Mouse (Mus musculus): ENCODE data around the gene Vwa2.

The Vwa2 gene

GRCm38 (mm10) chr19:56908472-56909270, 34.6 kb downstream of the Vwa2 start:
- DNase-seq (ENCODE audit: low spot score): peak; percentile 65

GRCm38 (mm10) chr19:56910561-56910960, 36.5 kb downstream of the Vwa2 start:
- DNase-seq (ENCODE audit: low spot score): no peak

DNA sequence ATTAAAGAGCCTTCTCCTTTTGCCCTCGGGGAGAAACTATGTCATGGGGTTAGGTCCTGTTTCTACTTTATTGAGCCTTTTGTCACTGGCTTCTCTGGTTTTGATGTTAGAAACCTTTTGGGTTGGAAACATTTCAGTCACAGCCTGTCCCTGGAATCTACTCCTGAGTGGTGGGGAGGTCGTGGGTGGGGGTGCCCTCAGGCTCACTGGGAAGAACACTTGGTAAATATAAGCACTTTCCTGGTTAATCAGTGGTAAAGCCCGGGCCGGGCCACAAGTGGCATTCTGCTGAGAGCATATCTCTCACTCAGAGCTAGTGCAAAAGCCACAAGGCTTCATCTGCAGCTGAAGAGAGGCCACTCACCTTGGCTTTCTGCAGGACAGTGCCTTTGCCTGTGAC, 39.7 kb downstream of the Vwa2 start:
- no peak for DNase-seq (ENCODE audit: low spot score)

- no peak for DNase-seq (ENCODE audit: low spot score)
These were observed 40.6 kb downstream of the Vwa2 start for GRCm38 (mm10) chr19:56914658-56915057.

DNA sequence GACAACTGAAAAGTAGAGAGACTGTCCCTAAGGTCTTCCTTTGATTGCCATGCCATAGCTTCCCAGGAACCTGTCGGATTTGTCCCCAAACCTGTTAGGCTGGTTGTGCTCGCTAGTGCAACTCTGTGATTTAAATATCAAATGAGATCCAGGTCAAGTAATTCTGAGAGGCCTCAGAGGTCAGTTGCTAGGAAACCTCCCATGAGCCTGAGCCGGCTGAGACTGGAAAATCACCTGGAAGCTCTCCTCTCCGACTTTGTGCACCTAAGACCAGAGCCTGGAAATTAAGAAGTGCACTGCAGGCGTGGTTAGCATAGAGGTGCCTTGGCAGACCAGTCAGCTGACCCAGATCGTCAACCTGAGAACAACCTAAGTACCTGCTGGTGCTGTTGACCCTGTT, 41.0 kb downstream of the Vwa2 start:
- no peak for DNase-seq (ENCODE audit: low spot score)

GRCm38 (mm10) chr19:56919628-56920027, 45.6 kb downstream of the Vwa2 start:
- DNase-seq (ENCODE audit: low spot score): peak; percentile 88

GRCm38 (mm10) chr19:56920232-56920631, 46.2 kb downstream of the Vwa2 start:
- DNase-seq (ENCODE audit: low spot score): no peak

DNA sequence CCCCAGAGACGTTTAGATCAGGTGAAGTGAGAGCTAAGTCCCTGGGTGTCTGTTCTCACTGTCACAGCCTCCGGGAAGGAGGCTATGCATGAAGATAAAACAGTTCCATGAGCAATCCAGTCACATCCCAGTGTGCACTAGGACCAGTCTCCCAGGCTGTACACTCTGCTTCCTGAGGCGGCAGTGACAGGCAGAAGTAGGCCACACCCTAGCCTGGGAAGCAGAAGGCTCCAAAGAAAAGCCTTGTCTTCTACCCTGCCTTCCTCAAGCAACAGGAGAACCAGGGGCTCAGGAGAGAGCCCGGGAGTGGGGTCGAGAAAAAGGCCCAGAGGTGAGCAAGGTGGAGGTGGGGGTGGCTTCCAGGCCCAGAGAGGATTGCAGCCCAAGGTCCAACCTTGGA, 47.7 kb downstream of the Vwa2 start:
- no peak for DNase-seq (ENCODE audit: low spot score)

- peak; percentile 25 for DNase-seq (ENCODE audit: low spot score)
These were observed 55.3 kb downstream of the Vwa2 start for GRCm38 (mm10) chr19:56929392-56929791.

DNA sequence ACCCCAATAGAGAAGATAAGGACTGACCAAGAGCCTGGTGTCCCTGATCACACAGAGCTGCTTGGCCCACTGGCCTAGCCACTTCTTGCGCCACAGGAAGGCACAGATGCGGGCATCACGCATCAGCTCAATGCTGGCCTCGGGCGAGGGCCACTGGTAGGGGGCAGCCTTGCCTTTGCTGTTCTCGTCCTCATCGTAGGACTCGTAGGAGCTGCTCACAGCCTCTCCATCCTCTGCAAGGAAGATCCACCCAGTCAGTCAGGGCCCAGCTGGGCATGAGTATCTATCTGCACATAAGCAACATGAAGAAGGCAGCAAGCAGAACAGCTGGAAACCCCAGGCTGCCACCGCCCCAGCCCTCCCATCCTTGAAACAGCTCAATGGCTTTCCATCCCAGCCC, 56.0 kb downstream of the Vwa2 start:
- DNase-seq (ENCODE audit: low spot score): no peak

DNA sequence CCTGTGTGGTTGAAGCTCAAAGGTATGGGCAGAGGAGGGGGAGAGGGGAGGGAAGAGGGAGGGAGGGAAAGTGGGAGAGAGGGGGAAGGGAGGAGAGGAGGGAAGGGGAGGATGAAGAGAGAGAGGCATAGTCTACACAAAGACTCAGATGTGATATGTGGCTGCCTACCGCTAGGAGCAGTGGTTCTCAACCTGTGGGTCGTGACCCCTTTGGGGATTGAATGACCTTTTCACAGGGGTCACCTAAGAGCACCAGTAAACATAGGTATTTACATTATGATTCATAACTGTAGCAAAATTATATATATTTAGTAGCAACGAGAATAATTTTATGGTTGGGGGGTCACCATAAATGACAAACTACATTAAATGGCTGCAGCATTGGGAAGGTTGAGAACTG, 59.8 kb downstream of the Vwa2 start:
- no peak for DNase-seq (ENCODE audit: low spot score)

GRCm38 (mm10) chr19:56935111-56935510, 61.1 kb downstream of the Vwa2 start:
- DNase-seq (ENCODE audit: low spot score): no peak

- DNase-seq (ENCODE audit: low spot score): no peak
These were observed 61.7 kb downstream of the Vwa2 start for GRCm38 (mm10) chr19:56935777-56936176.

DNA sequence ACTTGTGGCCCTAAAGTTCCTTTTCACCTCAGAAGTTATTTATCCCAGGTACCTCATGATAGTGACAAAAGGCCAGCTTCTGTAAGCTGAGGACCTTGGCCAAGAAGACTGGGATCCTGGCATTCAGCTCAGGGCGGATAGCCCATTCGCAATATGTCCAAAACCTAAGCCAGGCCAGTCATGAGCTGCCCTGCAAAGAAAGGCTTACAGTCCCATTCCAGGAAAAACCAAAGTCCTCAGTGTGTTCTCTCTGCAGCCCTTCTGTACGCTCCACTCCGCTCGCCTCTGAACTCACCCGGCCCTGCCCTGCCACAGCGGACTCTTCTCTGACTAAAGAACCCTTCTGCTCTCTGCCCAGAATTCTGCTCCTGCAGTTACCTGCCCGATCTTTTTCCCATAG, 62.2 kb downstream of the Vwa2 start:
- DNase-seq (ENCODE audit: low spot score): no peak

GRCm38 (mm10) chr19:56937911-56938310, 63.9 kb downstream of the Vwa2 start:
- DNase-seq (ENCODE audit: low spot score): no peak

- DNase-seq (ENCODE audit: low spot score): peak; percentile 92
These were observed 65.8 kb downstream of the Vwa2 start for GRCm38 (mm10) chr19:56939826-56940225.

- DNase-seq (ENCODE audit: low spot score): peak; percentile 12
These were observed 66.5 kb downstream of the Vwa2 start for GRCm38 (mm10) chr19:56940507-56940906.

- DNase-seq (ENCODE audit: low spot score): peak; percentile 11
These were observed 68.2 kb downstream of the Vwa2 start for GRCm38 (mm10) chr19:56942216-56942615.

DNA sequence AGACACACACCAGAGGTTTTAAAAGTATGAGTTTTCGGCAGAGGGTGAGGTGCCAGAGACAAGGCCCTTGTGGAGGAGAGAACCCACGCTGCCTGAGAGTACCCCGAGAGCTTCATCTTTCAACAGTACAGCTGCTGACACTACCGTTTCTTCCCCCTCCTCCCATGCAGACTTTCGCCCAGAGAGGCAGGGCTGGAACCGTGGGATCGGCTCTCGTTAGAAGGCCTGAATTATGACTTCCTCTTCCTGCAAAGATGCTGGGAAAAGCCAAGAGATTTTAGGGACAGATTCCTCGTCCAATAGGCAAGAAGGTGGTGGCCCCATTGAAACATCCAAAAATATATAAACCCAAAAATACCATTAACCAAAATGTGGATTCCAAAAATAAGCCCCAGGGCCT, 70.2 kb downstream of the Vwa2 start:
- DNase-seq (ENCODE audit: low spot score): no peak

- no peak for DNase-seq (ENCODE audit: low spot score)
These were observed 70.8 kb downstream of the Vwa2 start for GRCm38 (mm10) chr19:56944826-56945225.

DNA sequence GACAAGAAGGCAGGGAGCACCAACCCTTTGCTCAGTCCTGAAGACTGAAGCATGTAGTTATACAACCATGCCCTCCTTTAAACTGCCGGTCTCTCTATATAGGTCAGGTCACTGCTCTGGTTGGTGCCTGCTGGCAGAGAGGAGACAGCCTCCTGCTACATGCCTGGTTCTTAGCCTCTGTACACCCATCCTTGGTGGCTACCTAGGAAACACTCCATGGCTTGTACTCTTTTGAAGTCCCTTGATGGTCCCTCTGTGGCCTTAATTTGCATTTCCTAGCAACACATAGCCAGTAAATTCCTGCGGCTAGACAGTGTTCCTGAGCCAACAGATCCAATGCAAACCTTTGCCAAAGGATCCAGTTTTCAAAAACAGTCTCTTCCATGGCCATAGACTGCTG, 71.6 kb downstream of the Vwa2 start:
- no peak for DNase-seq (ENCODE audit: low spot score)

- no peak for DNase-seq (ENCODE audit: low spot score)
These were observed 72.2 kb downstream of the Vwa2 start for GRCm38 (mm10) chr19:56946277-56946676.

- DNase-seq (ENCODE audit: low spot score): no peak
These were observed 72.7 kb downstream of the Vwa2 start for GRCm38 (mm10) chr19:56946727-56947126.

DNA sequence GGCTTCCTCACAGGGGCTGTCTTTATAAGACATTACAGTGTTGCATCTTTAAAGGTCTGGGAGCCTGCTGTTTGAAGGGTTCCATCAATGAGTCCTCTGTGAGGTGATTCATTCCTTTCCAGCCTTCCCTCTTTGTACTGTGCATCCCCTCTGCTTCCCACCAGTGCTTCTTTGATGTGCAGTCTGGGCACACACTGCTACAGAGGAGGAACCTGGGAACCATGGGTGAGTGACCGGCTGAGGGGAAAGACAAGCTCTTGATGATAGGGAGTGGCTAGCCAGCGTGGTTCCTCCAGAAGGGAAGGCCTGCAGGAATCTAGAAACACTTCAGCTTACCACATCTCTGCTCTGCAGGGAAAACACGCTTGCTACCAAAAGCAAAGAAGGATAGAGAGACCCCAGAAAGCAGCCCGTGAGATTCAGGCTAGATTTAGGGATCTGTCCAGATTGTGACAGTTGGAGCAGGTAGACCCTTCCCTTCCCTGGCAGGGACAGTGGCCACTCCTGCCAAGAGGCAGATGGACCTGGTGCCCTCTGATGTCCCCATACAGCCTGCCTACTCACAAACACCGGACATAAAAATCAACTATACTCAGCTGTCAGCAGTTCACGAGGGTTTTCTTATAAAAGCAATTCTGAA, 74.0 kb downstream of the Vwa2 start:
- DNase-seq (ENCODE audit: low spot score): no peak

Data from MN1 (cell line).